Mouse (Mus musculus) midbrain, embryonic 13.5 days (tissue): ENCODE data around the gene Ccdc91. TPM values are rescaled to one million over a fixed set of nuclear protein-coding genes. Genes with fewer than 3 reads are reported as not detected.

Experiments
- ATAC-seq: fragments of 200-750 bp; cut with Nextera tagmentation; 2 replicates; pipeline ENCODE4 v1.8.0; 2017; ENCODE audit warnings: mild to moderate bottlenecking, moderate TSS enrichment, moderate library complexity
- H3K27ac ChIP-seq: fragments of 300-500 bp; sonication (generic); 2 replicates; pipeline ENCODE4 v1.5.1; 2015; ENCODE audit warnings: inconsistent platforms, mild to moderate bottlenecking, moderate library complexity
- H3K27me3 ChIP-seq: fragments of 300-500 bp; sonication (generic); 2 replicates; pipeline ENCODE4 v1.6.1; 2015; ENCODE audit warnings: mild to moderate bottlenecking, inconsistent platforms
- H3K36me3 ChIP-seq: fragments of 300-500 bp; sonication (generic); 2 replicates; pipeline ENCODE4 v1.6.1; 2015; ENCODE audit warnings: mild to moderate bottlenecking, inconsistent platforms
- H3K4me1 ChIP-seq: fragments of 300-500 bp; sonication (generic); replicated peaks from 2 replicates; pipeline ENCODE4 v1.6.1; 2015; ENCODE audit warnings: inconsistent platforms
- H3K4me2 ChIP-seq: fragments of 300-500 bp; sonication (generic); replicated peaks from 2 replicates; pipeline ENCODE4 v1.6.1; 2015; ENCODE audit warnings: moderate library complexity, mild to moderate bottlenecking, inconsistent platforms
- H3K4me3 ChIP-seq: fragments of 300-500 bp; sonication (generic); replicated peaks from 2 replicates; pipeline ENCODE4 v1.5.1; 2015; ENCODE audit warnings: mild to moderate bottlenecking, inconsistent platforms
- H3K9ac ChIP-seq: fragments of 300-500 bp; sonication (generic); replicated peaks from 2 replicates; pipeline ENCODE4 v1.6.1; 2015; ENCODE audit warnings: mild to moderate bottlenecking, inconsistent platforms
- H3K9me3 ChIP-seq: fragments of 300-500 bp; sonication (generic); 2 replicates; pipeline ENCODE4 v1.6.1; 2016; ENCODE audit warnings: mild to moderate bottlenecking, inconsistent platforms
- WGBS: fragments of 180-500 bp; shearing (Covaris S2); methylation state at CpG from one replicate; pipeline ENCODE4 v1.1.7; 2015; 5-methylcytosine and 5-hydroxymethylcytosine counted together
- polyA plus RNA-seq: library from polyadenylated mRNA; unstranded; fragments of >200 nt; fragmentation: Nextera tagmentation; extraction: Ambion mirVana; gene quantifications from 2 replicates; pipeline ENCODE4 v1.2.1, GENCODE M21; 2015

Gene Ccdc91
- polyA plus RNA-seq, 1 experiment from 2014 or later: 38.9 TPM

GRCm38 (mm10) chr6:147510516-147510915, 34.9 kb downstream of the Ccdc91 start:
- ATAC-seq: no peak
- Histone ChIP-seq H3K4me3 (no peak overlapping the region), H3K36me3 (peaks cover 8% of the 10 kb centered on the region), H3K4me2 (no peak overlapping the region), H3K9me3 (no peaks in the 10 kb centered on the region), H3K4me1 (no peaks in the 10 kb centered on the region), H3K27me3 (no peaks in the 10 kb centered on the region), H3K9ac (no peak overlapping the region), H3K27ac (no peak overlapping the region)
- 92% methylated on average over 2 of the region's 2 CpGs for WGBS

GRCm38 (mm10) chr6:147517909-147518308, 42.3 kb downstream of the Ccdc91 start:
- H3K9ac ChIP-seq: no peak overlapping the region
- H3K4me2 ChIP-seq: no peak overlapping the region
- no peak overlapping the region for H3K4me3 ChIP-seq
- no peak for ATAC-seq
- no peaks in the 10 kb centered on the region for H3K4me1 ChIP-seq
- no peaks in the 10 kb centered on the region for H3K27me3 ChIP-seq
- H3K27ac ChIP-seq: no peak overlapping the region
- 81% methylated on average over 8 of the region's 8 CpGs for WGBS
- no peaks in the 10 kb centered on the region for H3K9me3 ChIP-seq
- peaks cover 8% of the 10 kb centered on the region for H3K36me3 ChIP-seq

- Histone ChIP-seq H3K9ac (no peak overlapping the region), H3K27me3 (no peaks in the 10 kb centered on the region), H3K9me3 (no peaks in the 10 kb centered on the region), H3K27ac (no peak overlapping the region), H3K4me1 (no peaks in the 10 kb centered on the region), H3K36me3 (no peaks in the 10 kb centered on the region), H3K4me3 (no peak overlapping the region), H3K4me2 (no peak overlapping the region)
- no peak for ATAC-seq
Observed at GRCm38 (mm10) chr6:147525236-147525635, 49.6 kb downstream of the Ccdc91 start.

GRCm38 (mm10) chr6:147534971-147535370, 59.3 kb downstream of the Ccdc91 start:
- no peak overlapping the region for H3K4me3 ChIP-seq
- WGBS: 95% methylated on average over 5 of the region's 5 CpGs
- H3K4me1 ChIP-seq: no peaks in the 10 kb centered on the region
- no peak overlapping the region for H3K27ac ChIP-seq
- ATAC-seq: no peak
- H3K9ac ChIP-seq: no peak overlapping the region
- no peaks in the 10 kb centered on the region for H3K9me3 ChIP-seq
- H3K36me3 ChIP-seq: peaks cover 22% of the 10 kb centered on the region
- H3K4me2 ChIP-seq: no peak overlapping the region
- no peaks in the 10 kb centered on the region for H3K27me3 ChIP-seq

GRCm38 (mm10) chr6:147538236-147538635, 62.6 kb downstream of the Ccdc91 start:
- no peak for ATAC-seq
- 92% methylated on average over 5 of the region's 5 CpGs for WGBS

GRCm38 (mm10) chr6:147539056-147539600, 63.5 kb downstream of the Ccdc91 start:
- H3K9ac ChIP-seq: no peak overlapping the region
- ATAC-seq: no peak
- 89% methylated on average over 7 of the region's 7 CpGs for WGBS
- H3K4me2 ChIP-seq: no peak overlapping the region
- H3K27ac ChIP-seq: no peak overlapping the region
- no peaks in the 10 kb centered on the region for H3K9me3 ChIP-seq
- H3K27me3 ChIP-seq: no peaks in the 10 kb centered on the region
- no peaks in the 10 kb centered on the region for H3K4me1 ChIP-seq
- H3K4me3 ChIP-seq: no peak overlapping the region
- H3K36me3 ChIP-seq: peaks cover 19% of the 10 kb centered on the region

More at GRCm38 (mm10) chr6:147538236-147538635, 62.6 kb downstream of the Ccdc91 start:
- Histone ChIP-seq H3K4me1 (no peaks in the 10 kb centered on the region), H3K27ac (no peak overlapping the region), H3K27me3 (no peaks in the 10 kb centered on the region), H3K36me3 (peaks cover 22% of the 10 kb centered on the region), H3K4me3 (no peak overlapping the region), H3K4me2 (no peak overlapping the region), H3K9ac (no peak overlapping the region), H3K9me3 (no peaks in the 10 kb centered on the region)

GRCm38 (mm10) chr6:147540942-147541341, 65.3 kb downstream of the Ccdc91 start:
- peaks cover 6% of the 10 kb centered on the region; the same call in 1 of the 2 replicates for H3K36me3 ChIP-seq
- H3K4me1 ChIP-seq: no peaks in the 10 kb centered on the region
- H3K9ac ChIP-seq: no peak overlapping the region
- H3K4me2 ChIP-seq: no peak overlapping the region
- H3K27me3 ChIP-seq: no peaks in the 10 kb centered on the region
- H3K4me3 ChIP-seq: no peak overlapping the region
- no peak for ATAC-seq
- no peaks in the 10 kb centered on the region for H3K9me3 ChIP-seq
- 90% methylated on average over 6 of the region's 6 CpGs for WGBS
- no peak overlapping the region for H3K27ac ChIP-seq

GRCm38 (mm10) chr6:147555591-147555990, 80.0 kb downstream of the Ccdc91 start:
- ATAC-seq: no peak
- H3K9ac ChIP-seq: no peak overlapping the region
- H3K27me3 ChIP-seq: no peaks in the 10 kb centered on the region
- no peak overlapping the region for H3K27ac ChIP-seq
- WGBS: 82% methylated on average over 6 of the region's 6 CpGs
- no peak overlapping the region for H3K4me2 ChIP-seq
- no peak overlapping the region for H3K4me3 ChIP-seq
- H3K36me3 ChIP-seq: no peaks in the 10 kb centered on the region
- H3K4me1 ChIP-seq: no peaks in the 10 kb centered on the region
- H3K9me3 ChIP-seq: no peaks in the 10 kb centered on the region

GRCm38 (mm10) chr6:147559316-147559715, 83.7 kb downstream of the Ccdc91 start:
- Histone ChIP-seq H3K27ac (no peak overlapping the region), H3K9ac (no peak overlapping the region), H3K4me3 (no peak overlapping the region), H3K9me3 (no peaks in the 10 kb centered on the region), H3K4me1 (no peaks in the 10 kb centered on the region), H3K36me3 (no peaks in the 10 kb centered on the region), H3K27me3 (no peaks in the 10 kb centered on the region), H3K4me2 (no peak overlapping the region)
- WGBS: 71% methylated on average over 3 of the region's 3 CpGs
- no peak for ATAC-seq

GRCm38 (mm10) chr6:147560436-147560835, 84.8 kb downstream of the Ccdc91 start:
- Histone ChIP-seq H3K4me3 (no peak overlapping the region), H3K27ac (no peak overlapping the region), H3K9me3 (no peaks in the 10 kb centered on the region), H3K9ac (no peak overlapping the region), H3K27me3 (no peaks in the 10 kb centered on the region), H3K4me2 (no peak overlapping the region), H3K4me1 (no peaks in the 10 kb centered on the region), H3K36me3 (no peaks in the 10 kb centered on the region)
- ATAC-seq: no peak

GRCm38 (mm10) chr6:147569246-147569645, 93.6 kb downstream of the Ccdc91 start:
- Histone ChIP-seq H3K4me3 (no peak overlapping the region), H3K9me3 (no peaks in the 10 kb centered on the region), H3K4me1 (no peaks in the 10 kb centered on the region), H3K27me3 (no peaks in the 10 kb centered on the region), H3K4me2 (no peak overlapping the region), H3K27ac (no peak overlapping the region), H3K36me3 (no peaks in the 10 kb centered on the region), H3K9ac (no peak overlapping the region)
- ATAC-seq: no peak
- WGBS: 85% methylated on average over 5 of the region's 5 CpGs

GRCm38 (mm10) chr6:147573137-147573536, 97.5 kb downstream of the Ccdc91 start:
- H3K27ac ChIP-seq: no peak overlapping the region
- H3K9ac ChIP-seq: no peak overlapping the region
- no peaks in the 10 kb centered on the region for H3K27me3 ChIP-seq
- no peak overlapping the region for H3K4me3 ChIP-seq
- no peak for ATAC-seq
- H3K4me2 ChIP-seq: no peak overlapping the region
- H3K4me1 ChIP-seq: no peaks in the 10 kb centered on the region
- no peaks in the 10 kb centered on the region for H3K9me3 ChIP-seq
- WGBS: 67% methylated on average over 4 of the region's 4 CpGs
- H3K36me3 ChIP-seq: no peaks in the 10 kb centered on the region

GRCm38 (mm10) chr6:147574454-147575182, 99.0 kb downstream of the Ccdc91 start:
- Histone ChIP-seq H3K27ac (no peak overlapping the region), H3K27me3 (no peaks in the 10 kb centered on the region), H3K9me3 (no peaks in the 10 kb centered on the region), H3K4me2 (no peak overlapping the region), H3K4me1 (no peaks in the 10 kb centered on the region), H3K36me3 (no peaks in the 10 kb centered on the region), H3K4me3 (no peak overlapping the region), H3K9ac (no peak overlapping the region)
- ATAC-seq: no peak
- WGBS: 70% methylated on average over 5 of the region's 5 CpGs
